Mouse (Mus musculus): Measurements from ENCODE around the gene Tnfrsf1b. TPM values are rescaled to one million over a fixed set of nuclear protein-coding genes. Genes with fewer than 3 reads are reported as not detected.

The Tnfrsf1b gene
- polyA plus RNA-seq, 1 experiment from 2014 or later: 2.3 TPM

DNA sequence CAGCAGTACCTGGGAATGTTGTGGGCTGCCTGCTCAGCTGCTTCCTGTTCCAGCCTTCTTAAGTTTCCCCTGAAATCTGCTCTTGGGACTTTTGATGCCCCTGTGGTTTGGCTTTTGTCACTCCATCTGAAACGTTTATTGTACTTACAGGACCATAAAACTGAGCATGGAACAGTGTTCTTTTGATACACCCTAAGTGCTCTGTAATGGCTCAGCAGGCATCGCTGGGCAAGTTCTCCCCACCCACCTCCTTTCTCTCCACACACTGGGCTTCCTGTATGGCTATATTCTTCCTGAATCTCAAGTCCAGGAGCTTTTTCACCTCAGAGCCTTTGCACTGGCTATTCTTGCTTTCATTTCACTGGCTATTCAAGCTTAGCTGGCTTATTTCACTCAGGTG, 18.1 kb upstream of the Tnfrsf1b start:
- 29% methylated on average over 2 of the region's 2 CpGs for WGBS (ENCODE audit: insufficient replicate concordance)
- Histone ChIP-seq H3K9me3 (replicated peaks; ENCODE audit: control insufficient read depth, low read length) (no peaks in the 10 kb centered on the region), H3K27me3 (ENCODE audit: control insufficient read depth, insufficient read depth, low read length) (no peaks in the 10 kb centered on the region), H3K4me3 (ENCODE audit: low read depth, low read length) (no peak overlapping the region), H3K4me2 (no peak overlapping the region), H3K27ac (ENCODE audit: low read depth, low read length) (no peak overlapping the region), H3K36me3 (ENCODE audit: control insufficient read depth, insufficient read depth, low read length) (no peaks in the 10 kb centered on the region), H3K9ac (ENCODE audit: low read depth, low read length) (no peak overlapping the region), H3K4me1 (ENCODE audit: control insufficient read depth, insufficient read depth, low read length) (no peaks in the 10 kb centered on the region)
- no peak for ATAC-seq (replicated peaks; ENCODE audit: insufficient number of reproducible peaks, low FRiP score, low TSS enrichment)

DNA sequence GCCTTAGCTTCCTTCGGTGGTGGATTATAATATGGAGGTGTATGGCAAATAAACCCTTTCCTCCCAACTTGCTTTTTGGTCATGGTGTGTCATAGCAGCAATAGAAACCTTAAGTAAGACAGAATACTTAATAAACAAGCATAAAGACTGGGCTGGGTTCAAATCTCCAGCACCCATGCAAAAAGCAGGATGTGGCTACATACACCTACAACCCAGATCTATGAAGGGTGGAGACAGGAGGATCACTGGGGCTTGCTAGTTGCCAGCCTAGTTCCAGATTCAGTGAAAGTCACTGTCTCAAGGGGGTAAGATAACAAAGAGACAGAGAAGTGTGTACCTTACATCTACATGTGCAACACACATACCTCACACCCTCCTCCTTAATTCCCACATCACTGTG, 16.9 kb upstream of the Tnfrsf1b start:
- Histone ChIP-seq H3K4me1 (ENCODE audit: control insufficient read depth, insufficient read depth, low read length) (no peaks in the 10 kb centered on the region), H3K4me3 (ENCODE audit: low read depth, low read length) (no peak overlapping the region), H3K9me3 (replicated peaks; ENCODE audit: control insufficient read depth, low read length) (no peaks in the 10 kb centered on the region), H3K27ac (ENCODE audit: low read depth, low read length) (no peak overlapping the region), H3K9ac (ENCODE audit: low read depth, low read length) (no peak overlapping the region), H3K27me3 (ENCODE audit: control insufficient read depth, insufficient read depth, low read length) (no peaks in the 10 kb centered on the region), H3K4me2 (no peak overlapping the region), H3K36me3 (ENCODE audit: control insufficient read depth, insufficient read depth, low read length) (no peaks in the 10 kb centered on the region)
- WGBS (ENCODE audit: insufficient replicate concordance): 100% methylated on average over 1 of the region's 1 CpGs
- ATAC-seq (replicated peaks; ENCODE audit: insufficient number of reproducible peaks, low FRiP score, low TSS enrichment): no peak

- no peaks in the 10 kb centered on the region for H3K36me3 ChIP-seq (ENCODE audit: control insufficient read depth, insufficient read depth, low read length)
- no peak overlapping the region for H3K4me2 ChIP-seq
- H3K4me3 ChIP-seq (ENCODE audit: low read depth, low read length): no peak overlapping the region
- H3K9ac ChIP-seq (ENCODE audit: low read depth, low read length): no peak overlapping the region
- no peaks in the 10 kb centered on the region for H3K27me3 ChIP-seq (ENCODE audit: control insufficient read depth, insufficient read depth, low read length)
- H3K4me1 ChIP-seq (ENCODE audit: control insufficient read depth, insufficient read depth, low read length): no peaks in the 10 kb centered on the region
- H3K27ac ChIP-seq (ENCODE audit: low read depth, low read length): no peak overlapping the region
- WGBS (ENCODE audit: insufficient replicate concordance): 82% methylated on average over 5 of the region's 5 CpGs
- no peaks in the 10 kb centered on the region for H3K9me3 ChIP-seq (replicated peaks; ENCODE audit: control insufficient read depth, low read length)
- ATAC-seq (replicated peaks; ENCODE audit: insufficient number of reproducible peaks, low FRiP score, low TSS enrichment): no peak
Observed at GRCm38 (mm10) chr4:145260802-145261201, 14.1 kb upstream of the Tnfrsf1b start.

- no peaks in the 10 kb centered on the region for H3K36me3 ChIP-seq (ENCODE audit: control insufficient read depth, insufficient read depth, low read length)
- ATAC-seq (replicated peaks; ENCODE audit: insufficient number of reproducible peaks, low FRiP score, low TSS enrichment): no peak
- WGBS (ENCODE audit: insufficient replicate concordance): 69% methylated on average over 5 of the region's 5 CpGs
- H3K4me1 ChIP-seq (ENCODE audit: control insufficient read depth, insufficient read depth, low read length): no peaks in the 10 kb centered on the region
- no peak overlapping the region for H3K4me3 ChIP-seq (ENCODE audit: low read depth, low read length)
- H3K9me3 ChIP-seq (replicated peaks; ENCODE audit: control insufficient read depth, low read length): no peaks in the 10 kb centered on the region
- no peak overlapping the region for H3K9ac ChIP-seq (ENCODE audit: low read depth, low read length)
- no peak overlapping the region for H3K4me2 ChIP-seq
- H3K27me3 ChIP-seq (ENCODE audit: control insufficient read depth, insufficient read depth, low read length): no peaks in the 10 kb centered on the region
- H3K27ac ChIP-seq (ENCODE audit: low read depth, low read length): no peak overlapping the region
Observed at GRCm38 (mm10) chr4:145257751-145258434, 11.2 kb upstream of the Tnfrsf1b start.

GRCm38 (mm10) chr4:145256144-145256543, 9.5 kb upstream of the Tnfrsf1b start:
- no peak overlapping the region for H3K9ac ChIP-seq (ENCODE audit: low read depth, low read length)
- no peaks in the 10 kb centered on the region for H3K27me3 ChIP-seq (ENCODE audit: control insufficient read depth, insufficient read depth, low read length)
- H3K4me3 ChIP-seq (ENCODE audit: low read depth, low read length): no peak overlapping the region
- no peak overlapping the region for H3K27ac ChIP-seq (ENCODE audit: low read depth, low read length)
- no peak for ATAC-seq (replicated peaks; ENCODE audit: insufficient number of reproducible peaks, low FRiP score, low TSS enrichment)
- H3K4me1 ChIP-seq (ENCODE audit: control insufficient read depth, insufficient read depth, low read length): no peaks in the 10 kb centered on the region
- no peaks in the 10 kb centered on the region for H3K36me3 ChIP-seq (ENCODE audit: control insufficient read depth, insufficient read depth, low read length)
- 79% methylated on average over 5 of the region's 5 CpGs for WGBS (ENCODE audit: insufficient replicate concordance)
- no peaks in the 10 kb centered on the region for H3K9me3 ChIP-seq (replicated peaks; ENCODE audit: control insufficient read depth, low read length)
- H3K4me2 ChIP-seq: no peak overlapping the region

- no peak overlapping the region for H3K27ac ChIP-seq (ENCODE audit: low read depth, low read length)
- ATAC-seq (replicated peaks; ENCODE audit: insufficient number of reproducible peaks, low FRiP score, low TSS enrichment): no peak
- H3K36me3 ChIP-seq (ENCODE audit: control insufficient read depth, insufficient read depth, low read length): no peaks in the 10 kb centered on the region
- no peaks in the 10 kb centered on the region for H3K4me1 ChIP-seq (ENCODE audit: control insufficient read depth, insufficient read depth, low read length)
- H3K9me3 ChIP-seq (replicated peaks; ENCODE audit: control insufficient read depth, low read length): no peaks in the 10 kb centered on the region
- no peak overlapping the region for H3K4me3 ChIP-seq (ENCODE audit: low read depth, low read length)
- no peak overlapping the region for H3K4me2 ChIP-seq
- no peak overlapping the region for H3K9ac ChIP-seq (ENCODE audit: low read depth, low read length)
- no peaks in the 10 kb centered on the region for H3K27me3 ChIP-seq (ENCODE audit: control insufficient read depth, insufficient read depth, low read length)
- WGBS (ENCODE audit: insufficient replicate concordance): 47% methylated on average over 13 of the region's 13 CpGs
Observed at GRCm38 (mm10) chr4:145254418-145254817, 7.7 kb upstream of the Tnfrsf1b start.

DNA sequence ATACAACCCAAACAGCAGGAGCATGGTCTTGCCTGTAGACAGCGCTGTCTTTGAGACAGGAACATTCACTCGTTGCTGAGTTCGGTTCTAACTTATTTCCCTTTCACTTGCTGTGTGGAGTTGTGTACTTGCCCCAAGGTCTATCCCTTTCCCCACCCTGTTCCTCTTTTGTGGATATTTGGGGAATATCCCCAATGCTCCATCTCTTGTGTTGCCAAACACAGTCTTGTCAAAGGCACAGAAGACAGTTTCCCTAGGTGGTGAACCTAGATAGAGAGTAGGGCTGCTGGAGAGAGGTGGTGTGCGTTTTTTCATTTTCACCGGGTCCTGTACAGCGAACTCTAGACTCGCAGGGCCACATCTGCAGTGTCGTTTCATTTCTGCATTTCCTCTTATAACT, 5.9 kb upstream of the Tnfrsf1b start:
- Histone ChIP-seq H3K36me3 (ENCODE audit: control insufficient read depth, insufficient read depth, low read length) (no peaks in the 10 kb centered on the region), H3K27ac (ENCODE audit: low read depth, low read length) (no peak overlapping the region), H3K4me3 (ENCODE audit: low read depth, low read length) (no peak overlapping the region), H3K27me3 (ENCODE audit: control insufficient read depth, insufficient read depth, low read length) (peaks cover 8% of the 10 kb centered on the region; the same call in 1 of the 2 replicates), H3K9me3 (replicated peaks; ENCODE audit: control insufficient read depth, low read length) (no peaks in the 10 kb centered on the region), H3K4me2 (no peak overlapping the region), H3K9ac (ENCODE audit: low read depth, low read length) (no peak overlapping the region), H3K4me1 (ENCODE audit: control insufficient read depth, insufficient read depth, low read length) (no peaks in the 10 kb centered on the region)
- ATAC-seq (replicated peaks; ENCODE audit: insufficient number of reproducible peaks, low FRiP score, low TSS enrichment): no peak
- 79% methylated on average over 8 of the region's 8 CpGs for WGBS (ENCODE audit: insufficient replicate concordance)

DNA sequence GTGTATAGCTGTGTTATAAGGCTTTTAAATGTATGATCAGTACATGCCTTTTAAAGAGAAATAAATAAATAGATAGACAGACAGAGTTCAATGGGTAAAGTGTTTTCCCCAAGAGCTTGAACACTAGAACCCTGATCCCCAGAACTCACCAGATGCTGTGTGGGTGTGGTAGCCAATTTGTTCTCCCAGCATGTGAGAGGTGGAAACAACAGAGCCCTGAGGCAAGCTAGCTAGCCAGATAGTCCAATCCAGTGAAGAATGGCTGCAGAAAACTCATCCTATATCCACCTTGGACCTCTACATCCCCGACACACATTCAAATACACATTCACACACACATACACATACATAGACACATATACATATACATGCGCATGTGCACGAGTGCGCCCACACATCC, 4.9 kb upstream of the Tnfrsf1b start:
- no peak overlapping the region for H3K27ac ChIP-seq (ENCODE audit: low read depth, low read length)
- ATAC-seq (replicated peaks; ENCODE audit: insufficient number of reproducible peaks, low FRiP score, low TSS enrichment): no peak

DNA sequence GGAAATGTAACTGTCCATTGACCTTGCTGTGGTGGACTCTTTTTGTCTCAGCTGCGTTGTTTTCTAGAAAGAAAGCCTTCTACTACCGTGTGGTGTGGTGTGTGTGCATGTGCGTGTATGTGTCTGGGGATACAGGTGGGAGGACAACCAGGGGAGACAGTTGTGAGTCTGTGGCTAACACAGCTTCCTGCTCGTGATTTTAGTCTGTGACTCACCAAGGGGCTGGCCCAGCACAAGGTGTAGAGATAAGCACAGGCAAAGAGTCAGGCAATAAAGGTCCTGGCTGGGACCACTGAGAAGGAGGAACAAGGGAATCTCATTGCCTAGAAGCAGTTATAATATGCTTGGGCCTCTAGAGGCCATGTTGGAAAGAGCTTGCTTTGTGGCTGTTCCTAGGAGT, 3.3 kb upstream of the Tnfrsf1b start:
- no peaks in the 10 kb centered on the region for H3K36me3 ChIP-seq (ENCODE audit: control insufficient read depth, insufficient read depth, low read length)
- WGBS (ENCODE audit: insufficient replicate concordance): 62% methylated on average over 4 of the region's 4 CpGs
- H3K4me3 ChIP-seq (ENCODE audit: low read depth, low read length): no peak overlapping the region
- no peak for ATAC-seq (replicated peaks; ENCODE audit: insufficient number of reproducible peaks, low FRiP score, low TSS enrichment)
- 0 out of 2 replicates have a peak, but pooled peaks cover 4% of the 10 kb centered on the region for H3K4me1 ChIP-seq (ENCODE audit: control insufficient read depth, insufficient read depth, low read length)
- no peak overlapping the region for H3K9ac ChIP-seq (ENCODE audit: low read depth, low read length)
- H3K27me3 ChIP-seq (ENCODE audit: control insufficient read depth, insufficient read depth, low read length): peaks cover 29% of the 10 kb centered on the region
- H3K9me3 ChIP-seq (replicated peaks; ENCODE audit: control insufficient read depth, low read length): no peaks in the 10 kb centered on the region
- no peak overlapping the region for H3K4me2 ChIP-seq
- no peak overlapping the region for H3K27ac ChIP-seq (ENCODE audit: low read depth, low read length)

More for the DNA sequence above, 4.9 kb upstream of the Tnfrsf1b start:
- H3K9me3 ChIP-seq (replicated peaks; ENCODE audit: control insufficient read depth, low read length): no peaks in the 10 kb centered on the region
- H3K4me1 ChIP-seq (ENCODE audit: control insufficient read depth, insufficient read depth, low read length): no peaks in the 10 kb centered on the region
- no peak overlapping the region for H3K4me3 ChIP-seq (ENCODE audit: low read depth, low read length)
- H3K36me3 ChIP-seq (ENCODE audit: control insufficient read depth, insufficient read depth, low read length): no peaks in the 10 kb centered on the region
- no peak overlapping the region for H3K4me2 ChIP-seq
- H3K27me3 ChIP-seq (ENCODE audit: control insufficient read depth, insufficient read depth, low read length): peaks cover 17% of the 10 kb centered on the region
- WGBS (ENCODE audit: insufficient replicate concordance): 86% methylated on average over 4 of the region's 4 CpGs
- H3K9ac ChIP-seq (ENCODE audit: low read depth, low read length): no peak overlapping the region
